Mouse (Mus musculus) heart, postnatal 0 days (tissue): ENCODE results near the gene Npr3.

Experiments used
- CTCF ChIP-seq: IDR thresholded peaks from 2 replicates; pipeline ENCODE4 v1.5.1; 2016; ENCODE audit warnings: antibody characterized with exemption, control low read depth, low read depth
- EP300 ChIP-seq: IDR thresholded peaks from 2 replicates; pipeline ENCODE4 v1.6.1; 2016; ENCODE audit warnings: antibody characterized with exemption, low read depth

- TF ChIP-seq EP300 (no peak), CTCF (no peak)
Observed at GRCm38 (mm10) chr15:11841828-11842227, 65.3 kb downstream of the Npr3 start.
